26 mouse cellular contexts compared by ENCODE assay signal in genomic region chr2:28978461-28978860, GRCm38 (mm10).
DNase-seq lines count a peak whose midpoint lies in the region; ATAC-seq lines count a peak whose summit lies in the region.
"Had no signal": no experiment of that assay in that cellular context is flagged by ENCODE, and none has a peak within 500 bp of the region (broad histone marks: within the 10 kb centered on the region; RNA-seq: fewer than 3 reads in every experiment).

No protein-coding gene starts in this region.

- H3K4me3 ChIP-seq in forebrain, embryonic 14.5 days (ENCODE audit: low read depth, low read length): no peak overlapping the region
- no peak overlapping the region for H3K4me3 ChIP-seq in forebrain, embryonic 11.5 days (ENCODE audit: low read depth, low read length)
- no peak overlapping the region for H3K4me3 ChIP-seq in midbrain, embryonic 14.5 days (replicated peaks; ENCODE audit: low read depth, low read length)
- no peak overlapping the region for H3K4me3 ChIP-seq in midbrain, embryonic 15.5 days
- H3K4me3 ChIP-seq: embryonic facial prominence, embryonic 12.5 days; forebrain, embryonic 10.5 days; gastrocnemius, adult 2 months; heart, embryonic 12.5 days; heart, embryonic 15.5 days; hindbrain, embryonic 10.5 days; hindbrain, embryonic 15.5 days had no signal

- no peaks in the 10 kb centered on the region for H3K36me3 ChIP-seq in forebrain, embryonic 14.5 days (ENCODE audit: control insufficient read depth, insufficient read depth, low read length)
- no peaks in the 10 kb centered on the region for H3K36me3 ChIP-seq in forebrain, embryonic 11.5 days (ENCODE audit: control insufficient read depth, insufficient read depth, low read length)
- no peaks in the 10 kb centered on the region for H3K36me3 ChIP-seq in midbrain, embryonic 14.5 days (ENCODE audit: control insufficient read depth, insufficient read depth, low read length)
- H3K36me3 ChIP-seq in midbrain, embryonic 15.5 days (replicated peaks): no peaks in the 10 kb centered on the region
- H3K36me3 ChIP-seq: embryonic facial prominence, embryonic 12.5 days; forebrain, embryonic 10.5 days; heart, embryonic 12.5 days; heart, embryonic 15.5 days; hindbrain, embryonic 10.5 days; hindbrain, embryonic 15.5 days had no signal

- H3K27me3 ChIP-seq in forebrain, embryonic 14.5 days (replicated peaks; ENCODE audit: control insufficient read depth, insufficient read depth, low read length): peaks cover 28% of the 10 kb centered on the region
- H3K27me3 ChIP-seq in forebrain, embryonic 11.5 days (ENCODE audit: control insufficient read depth, insufficient read depth, low read length): peaks cover 36% of the 10 kb centered on the region
- peaks cover 10% of the 10 kb centered on the region; the same call in 1 of the 2 replicates for H3K27me3 ChIP-seq in midbrain, embryonic 14.5 days (ENCODE audit: control insufficient read depth, insufficient read depth, low read length)
- peaks cover 15% of the 10 kb centered on the region; the same call in 1 of the 2 replicates for H3K27me3 ChIP-seq in midbrain, embryonic 15.5 days (replicated peaks)

- WGBS in forebrain, embryonic 14.5 days: 45% methylated on average over 4 of the region's 4 CpGs
- 68% methylated on average over 4 of the region's 4 CpGs for WGBS in forebrain, embryonic 11.5 days
- 50% methylated on average over 4 of the region's 4 CpGs for WGBS in midbrain, embryonic 14.5 days
- 66% methylated on average over 4 of the region's 4 CpGs for WGBS in midbrain, embryonic 15.5 days

- peaks cover 3% of the 10 kb centered on the region; the same call in 1 of the 2 replicates for H3K4me1 ChIP-seq in forebrain, embryonic 14.5 days (ENCODE audit: control insufficient read depth, insufficient read depth, low read length)
- peaks cover 18% of the 10 kb centered on the region; the same call in 1 of the 2 replicates for H3K4me1 ChIP-seq in forebrain, embryonic 11.5 days (replicated peaks; ENCODE audit: control insufficient read depth, insufficient read depth, low read length)
- peaks cover 15% of the 10 kb centered on the region for H3K4me1 ChIP-seq in midbrain, embryonic 14.5 days (ENCODE audit: control insufficient read depth, insufficient read depth, low read length)
- peaks cover 20% of the 10 kb centered on the region for H3K4me1 ChIP-seq in midbrain, embryonic 15.5 days

- DNase-seq in forebrain, embryonic 14.5 days (ENCODE audit: low spot score): peak; percentile 39
- no peak for DNase-seq in forebrain, embryonic 11.5 days (ENCODE audit: low spot score)
- DNase-seq in midbrain, embryonic 14.5 days: peak; percentile 53
- peak; percentile 59 for DNase-seq in retina, postnatal 1 day
- no peak for DNase-seq in retina, embryonic 14.5 days (ENCODE audit: low spot score)
- DNase-seq: adrenal gland, adult 8-10 months; adrenal gland, postnatal 25 days; cerebellum, adult 18-20 months; cerebellum, adult 9-10 months; cerebellum, postnatal 14 days; forebrain, postnatal 0 days; gastrocnemius, adult 2 months; gastrocnemius, postnatal 14 days; heart, adult 18-20 months; heart, postnatal 10 days; heart, postnatal 36 days; kidney, adult 18-20 months had no signal

- no peak overlapping the region for H3K27ac ChIP-seq in forebrain, embryonic 14.5 days (ENCODE audit: low read depth, low read length)
- H3K27ac ChIP-seq in forebrain, embryonic 11.5 days (ENCODE audit: low read depth, low read length): no peak overlapping the region
- no peak overlapping the region for H3K27ac ChIP-seq in midbrain, embryonic 14.5 days (replicated peaks; ENCODE audit: low read depth, low read length)
- H3K27ac ChIP-seq in midbrain, embryonic 15.5 days: no peak overlapping the region
- H3K27ac ChIP-seq: embryonic facial prominence, embryonic 12.5 days; forebrain, embryonic 10.5 days; gastrocnemius, adult 2 months; heart, embryonic 15.5 days; hindbrain, embryonic 10.5 days; hindbrain, embryonic 15.5 days had no signal

- H3K9ac ChIP-seq in forebrain, embryonic 14.5 days (ENCODE audit: low read length): no peak overlapping the region
- H3K9ac ChIP-seq in forebrain, embryonic 11.5 days (ENCODE audit: low read length): no peak overlapping the region
- H3K9ac ChIP-seq in midbrain, embryonic 14.5 days (replicated peaks; ENCODE audit: low read length): no peak overlapping the region
- H3K9ac ChIP-seq in midbrain, embryonic 15.5 days: no peak overlapping the region
- H3K9ac ChIP-seq: embryonic facial prominence, embryonic 12.5 days; forebrain, postnatal 0 days; heart, embryonic 12.5 days; heart, embryonic 15.5 days; hindbrain, embryonic 15.5 days had no signal

- H3K9me3 ChIP-seq in forebrain, embryonic 14.5 days (replicated peaks; ENCODE audit: control insufficient read depth, low read length): no peaks in the 10 kb centered on the region
- no peaks in the 10 kb centered on the region for H3K9me3 ChIP-seq in forebrain, embryonic 11.5 days (ENCODE audit: control insufficient read depth, low read length)
- no peaks in the 10 kb centered on the region for H3K9me3 ChIP-seq in midbrain, embryonic 14.5 days (ENCODE audit: control insufficient read depth, low read length)
- H3K9me3 ChIP-seq in midbrain, embryonic 15.5 days: no peaks in the 10 kb centered on the region
- H3K9me3 ChIP-seq: embryonic facial prominence, embryonic 12.5 days; forebrain, embryonic 10.5 days; heart, embryonic 12.5 days; heart, embryonic 15.5 days; hindbrain, embryonic 10.5 days; hindbrain, embryonic 15.5 days had no signal

- H3K4me2 ChIP-seq in forebrain, embryonic 14.5 days (ENCODE audit: low read length): no peak overlapping the region
- no peak overlapping the region for H3K4me2 ChIP-seq in forebrain, embryonic 11.5 days (ENCODE audit: low read depth, low read length, severe bottlenecking)
- no peak overlapping the region for H3K4me2 ChIP-seq in midbrain, embryonic 14.5 days (ENCODE audit: low read length)
- H3K4me2 ChIP-seq in midbrain, embryonic 15.5 days: no peak overlapping the region
- H3K4me2 ChIP-seq: embryonic facial prominence, embryonic 12.5 days; heart, embryonic 12.5 days; heart, embryonic 15.5 days; hindbrain, embryonic 15.5 days had no signal

- ATAC-seq in forebrain, embryonic 14.5 days: no peak
- no peak for ATAC-seq in forebrain, embryonic 11.5 days (replicated peaks; ENCODE audit: low FRiP score)
- ATAC-seq in midbrain, embryonic 14.5 days (ENCODE audit: low FRiP score, low TSS enrichment): no peak
- ATAC-seq in midbrain, embryonic 15.5 days (replicated peaks): no peak
- no peak for ATAC-seq in activated CD4-positive, CD25-positive, alpha-beta regulatory T cell, adult 4 months
- ATAC-seq: CD4-positive, CD25-positive, alpha-beta regulatory T cell, adult 4 months; forebrain, postnatal 0 days had no signal

Comparison
In these comparisons a context has a peak if more than half of its experiments do, and no peak if none do; other contexts are left out.
1. DNase-seq: peak in forebrain, embryonic 14.5 days (single experiment), midbrain, embryonic 14.5 days (single experiment) and retina, postnatal 1 day (single experiment); none in forebrain, embryonic 11.5 days (single experiment) and retina, embryonic 14.5 days (single experiment).